Mouse (Mus musculus): Measurements from ENCODE around the gene Col6a4. TPM values are rescaled to one million over a fixed set of nuclear protein-coding genes. Genes with fewer than 3 reads are reported as not detected.

Col6a4 gene
- polyA plus RNA-seq, 1 experiment: 0.01 TPM

- Histone ChIP-seq H3K4me3 (no peak overlapping the region), H3K27me3 (ENCODE audit: control insufficient read depth, insufficient read depth, insufficient read length) (no peaks in the 10 kb centered on the region), H3K79me2 (ENCODE audit: control insufficient read depth, insufficient read depth) (no peaks in the 10 kb centered on the region), H3K36me3 (ENCODE audit: control insufficient read depth, insufficient read depth) (no peaks in the 10 kb centered on the region), H3K4me2 (ENCODE audit: low read depth) (no peak overlapping the region), H3ac (ENCODE audit: control insufficient read depth, insufficient read length) (no peak overlapping the region)
- TF ChIP-seq MYOD1 (IDR thresholded peaks at IDR 0.05; ENCODE audit: control insufficient read depth in 1 of 3, insufficient read length in 2 of 3, low read depth in 2 of 3) (no peak), CEBPB (IDR thresholded peaks at IDR 0.05; ENCODE audit: insufficient read depth, poor library complexity, severe bottlenecking) (no peak), MAX (IDR thresholded peaks at IDR 0.05; ENCODE audit: low read depth) (no peak), REST (IDR thresholded peaks at IDR 0.05; ENCODE audit: insufficient read depth, insufficient read length) (no peak)
These were observed 43.1 kb downstream of the Col6a4 start for GRCm38 (mm10) chr9:106053446-106053845.

- TF ChIP-seq MAX (IDR thresholded peaks at IDR 0.05; ENCODE audit: low read depth): no peak
- no peak for TF ChIP-seq E2F4 (IDR thresholded peaks at IDR 0.05; ENCODE audit: insufficient read depth)
- no peak for TF ChIP-seq POLR2A (IDR thresholded peaks at IDR 0.05; ENCODE audit: insufficient read length, low read depth)
- TF ChIP-seq TCF3 (IDR thresholded peaks at IDR 0.05; ENCODE audit: insufficient read length, low read depth): no peak
- TF ChIP-seq TCF12 (IDR thresholded peaks at IDR 0.05; ENCODE audit: insufficient read depth, poor library complexity, severe bottlenecking): no peak
- no peak for TF ChIP-seq SRF (IDR thresholded peaks at IDR 0.05; ENCODE audit: control insufficient read depth, insufficient read length, low read depth)
- TF ChIP-seq USF1 (IDR thresholded peaks at IDR 0.05; ENCODE audit: low read depth): no peak
- TF ChIP-seq POLR2AphosphoS2 (IDR thresholded peaks at IDR 0.05; ENCODE audit: insufficient read length, low read depth): no peak
- no peak for TF ChIP-seq CEBPB (IDR thresholded peaks at IDR 0.05; ENCODE audit: insufficient read depth, poor library complexity, severe bottlenecking)
- no peak for TF ChIP-seq MYOD1 (IDR thresholded peaks at IDR 0.05; ENCODE audit: control insufficient read depth in 1 of 3, insufficient read length in 2 of 3, low read depth in 2 of 3)
- no peak for TF ChIP-seq REST (IDR thresholded peaks at IDR 0.05; ENCODE audit: insufficient read depth, insufficient read length)
- TF ChIP-seq MYOG (IDR thresholded peaks at IDR 0.05; ENCODE audit: control insufficient read depth in 1 of 3, insufficient read depth in 1 of 3, insufficient read length in 2 of 3, low read depth in 2 of 3): no peak
- Histone ChIP-seq H3K4me3 (no peak overlapping the region), H3K27me3 (ENCODE audit: control insufficient read depth, insufficient read depth, insufficient read length) (no peaks in the 10 kb centered on the region), H3ac (ENCODE audit: control insufficient read depth, insufficient read length) (no peak overlapping the region), H3K36me3 (ENCODE audit: control insufficient read depth, insufficient read depth) (no peaks in the 10 kb centered on the region), H3K79me2 (ENCODE audit: control insufficient read depth, insufficient read depth) (no peaks in the 10 kb centered on the region), H3K4me2 (ENCODE audit: low read depth) (peak overlapping the region; percentile 64)
These were observed 52.6 kb downstream of the Col6a4 start for GRCm38 (mm10) chr9:106043921-106044503.

- H3ac ChIP-seq (ENCODE audit: control insufficient read depth, insufficient read length): no peak overlapping the region
- H3K36me3 ChIP-seq (ENCODE audit: control insufficient read depth, insufficient read depth): no peaks in the 10 kb centered on the region
- no peaks in the 10 kb centered on the region for H3K79me2 ChIP-seq (ENCODE audit: control insufficient read depth, insufficient read depth)
- no peak overlapping the region for H3K4me3 ChIP-seq
- H3K4me2 ChIP-seq (ENCODE audit: low read depth): no peak overlapping the region
- TF ChIP-seq TCF12 (IDR thresholded peaks at IDR 0.05; ENCODE audit: insufficient read depth, poor library complexity, severe bottlenecking): no peak
- no peak for TF ChIP-seq E2F4 (IDR thresholded peaks at IDR 0.05; ENCODE audit: insufficient read depth)
- no peak for TF ChIP-seq POLR2AphosphoS2 (IDR thresholded peaks at IDR 0.05; ENCODE audit: insufficient read length, low read depth)
- no peak for TF ChIP-seq MYOD1 (IDR thresholded peaks at IDR 0.05; ENCODE audit: control insufficient read depth in 1 of 3, insufficient read length in 2 of 3, low read depth in 2 of 3)
- TF ChIP-seq TCF3 (IDR thresholded peaks at IDR 0.05; ENCODE audit: insufficient read length, low read depth): no peak
- no peak for TF ChIP-seq USF1 (IDR thresholded peaks at IDR 0.05; ENCODE audit: low read depth)
- TF ChIP-seq MYOG (IDR thresholded peaks at IDR 0.05; ENCODE audit: control insufficient read depth in 1 of 3, insufficient read depth in 1 of 3, insufficient read length in 2 of 3, low read depth in 2 of 3): no peak
- no peak for TF ChIP-seq MAX (IDR thresholded peaks at IDR 0.05; ENCODE audit: low read depth)
- no peak for TF ChIP-seq SRF (IDR thresholded peaks at IDR 0.05; ENCODE audit: control insufficient read depth, insufficient read length, low read depth)
- H3K27me3 ChIP-seq (ENCODE audit: control insufficient read depth, insufficient read depth, insufficient read length): no peaks in the 10 kb centered on the region
These were observed 56.5 kb downstream of the Col6a4 start for GRCm38 (mm10) chr9:106039915-106040659.

GRCm38 (mm10) chr9:106039276-106039675 lies 57.3 kb downstream of the Col6a4 start:
- no peak overlapping the region for H3ac ChIP-seq (ENCODE audit: control insufficient read depth, insufficient read length)
- no peak overlapping the region for H3K4me3 ChIP-seq
- H3K79me2 ChIP-seq (ENCODE audit: control insufficient read depth, insufficient read depth): no peaks in the 10 kb centered on the region
- no peaks in the 10 kb centered on the region for H3K27me3 ChIP-seq (ENCODE audit: control insufficient read depth, insufficient read depth, insufficient read length)
- no peaks in the 10 kb centered on the region for H3K36me3 ChIP-seq (ENCODE audit: control insufficient read depth, insufficient read depth)
- H3K4me2 ChIP-seq (ENCODE audit: low read depth): no peak overlapping the region
- TF ChIP-seq MYOG (IDR thresholded peaks at IDR 0.05; ENCODE audit: control insufficient read depth in 1 of 3, insufficient read depth in 1 of 3, insufficient read length in 2 of 3, low read depth in 2 of 3): no peak
- no peak for TF ChIP-seq TCF3 (IDR thresholded peaks at IDR 0.05; ENCODE audit: insufficient read length, low read depth)
- TF ChIP-seq USF1 (IDR thresholded peaks at IDR 0.05; ENCODE audit: low read depth): no peak
- no peak for TF ChIP-seq REST (IDR thresholded peaks at IDR 0.05; ENCODE audit: insufficient read depth, insufficient read length)
- no peak for TF ChIP-seq TCF12 (IDR thresholded peaks at IDR 0.05; ENCODE audit: insufficient read depth, poor library complexity, severe bottlenecking)
- no peak for TF ChIP-seq MYOD1 (IDR thresholded peaks at IDR 0.05; ENCODE audit: control insufficient read depth in 1 of 3, insufficient read length in 2 of 3, low read depth in 2 of 3)
- no peak for TF ChIP-seq MAX (IDR thresholded peaks at IDR 0.05; ENCODE audit: low read depth)
- no peak for TF ChIP-seq POLR2AphosphoS2 (IDR thresholded peaks at IDR 0.05; ENCODE audit: insufficient read length, low read depth)
- TF ChIP-seq CEBPB (IDR thresholded peaks at IDR 0.05; ENCODE audit: insufficient read depth, poor library complexity, severe bottlenecking): no peak
- TF ChIP-seq SRF (IDR thresholded peaks at IDR 0.05; ENCODE audit: control insufficient read depth, insufficient read length, low read depth): no peak
- no peak for TF ChIP-seq POLR2A (IDR thresholded peaks at IDR 0.05; ENCODE audit: insufficient read length, low read depth)
- no peak for TF ChIP-seq E2F4 (IDR thresholded peaks at IDR 0.05; ENCODE audit: insufficient read depth)
